Mouse (Mus musculus): ENCODE results near the gene Nup88.

The Nup88 gene

GRCm38 (mm10) chr11:70969821-70970559, at the start of gene Nup88, which contains the start of gene Rpain:
Gene Nup88 (minus strand): TSS chr11:70969973.
Gene Rpain (plus strand): TSS chr11:70970213.
- DNase-seq, result peak; percentile 91

GRCm38 (mm10) chr11:71018416-71019200, 48.8 kb upstream of the Nup88 start:
- DNase-seq, result no peak

- DNase-seq, result no peak
Observed at GRCm38 (mm10) chr11:71017051-71017450, 47.3 kb upstream of the Nup88 start.

DNA sequence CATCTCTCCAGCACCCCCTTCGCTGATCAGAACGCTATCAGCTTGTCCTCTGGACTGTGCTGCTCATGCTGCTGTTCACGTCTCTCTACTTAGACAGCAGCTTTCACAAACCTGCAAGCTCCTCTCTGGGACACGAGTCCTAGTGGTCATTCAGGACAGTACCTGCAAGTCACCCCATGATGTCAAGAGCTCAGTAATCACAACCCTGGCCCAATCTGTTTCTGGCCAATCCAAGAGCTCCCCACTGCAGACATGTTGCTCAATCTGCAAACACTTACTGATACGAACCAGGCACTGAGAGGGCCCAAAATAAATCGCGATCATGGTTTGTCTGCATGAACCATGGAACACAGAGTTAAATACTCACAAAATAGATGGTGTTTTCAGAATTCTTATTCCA, 43.0 kb upstream of the Nup88 start:
- DNase-seq, result peak; percentile 7

DNA sequence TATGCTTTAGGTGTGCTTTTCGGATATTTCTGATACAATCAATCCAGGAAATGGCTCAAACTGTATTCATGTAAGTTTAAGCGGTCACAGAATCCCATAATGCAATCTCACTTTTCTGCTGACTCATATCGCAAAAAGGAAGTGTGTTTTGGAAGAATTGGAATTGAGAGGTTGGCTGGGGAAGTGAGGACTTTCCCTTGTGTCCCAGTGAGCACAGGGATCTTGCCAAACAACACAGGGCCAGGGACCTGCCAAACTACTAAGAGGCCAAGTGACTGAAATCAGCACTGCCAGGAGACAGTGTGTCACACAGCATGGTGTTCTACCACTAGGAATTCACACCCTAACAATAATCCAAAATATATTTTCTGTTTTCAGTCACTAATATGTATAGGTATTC, 38.5 kb upstream of the Nup88 start:
- no peak for DNase-seq

DNA sequence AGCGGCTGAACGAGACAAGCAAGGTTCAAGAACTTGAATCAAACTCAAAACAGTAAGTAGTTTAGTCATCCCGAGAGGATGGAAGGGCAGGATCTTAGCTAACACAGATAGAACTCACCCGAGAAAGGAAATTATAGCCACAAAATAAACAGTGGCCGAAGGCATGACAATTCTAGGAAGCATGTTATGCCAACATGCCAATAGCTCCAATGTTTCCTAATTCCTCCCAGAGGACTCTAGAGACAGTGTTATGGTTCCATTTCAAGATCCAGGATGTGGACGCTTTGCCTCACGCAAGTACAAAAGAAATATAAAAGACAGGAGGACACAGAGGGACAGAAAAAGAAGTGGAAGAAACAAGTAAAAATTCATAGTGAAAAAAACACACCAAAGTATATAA, 38.1 kb upstream of the Nup88 start:
- DNase-seq, result peak; percentile 9

- DNase-seq, result no peak
Observed at GRCm38 (mm10) chr11:71007026-71007425, 37.3 kb upstream of the Nup88 start.

DNA sequence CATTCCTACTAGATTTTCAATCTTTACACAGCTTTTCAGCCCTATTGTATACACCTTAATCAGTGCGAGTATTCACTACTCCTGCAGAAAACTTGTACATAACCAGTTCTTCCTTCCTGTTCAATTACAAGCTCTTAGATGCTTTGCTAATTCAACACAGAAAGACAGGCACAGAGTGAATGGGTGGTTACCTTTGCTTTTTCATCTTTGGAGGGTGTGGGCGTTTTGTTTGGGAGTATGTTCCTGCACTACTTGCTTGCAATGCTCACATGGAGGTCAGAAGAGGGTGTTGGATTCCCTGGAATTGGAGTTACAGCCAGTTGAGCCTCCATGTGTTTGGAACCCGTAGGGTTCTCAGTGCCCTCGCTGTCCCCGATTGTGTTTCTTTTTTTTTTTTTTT, 35.3 kb upstream of the Nup88 start:
- DNase-seq, result no peak

GRCm38 (mm10) chr11:71004316-71004773, 34.6 kb upstream of the Nup88 start, which contains the start of gene Dhx33:
Gene Dhx33 (minus strand): TSS chr11:71004437.
- DNase-seq, result peak; percentile 96

DNA sequence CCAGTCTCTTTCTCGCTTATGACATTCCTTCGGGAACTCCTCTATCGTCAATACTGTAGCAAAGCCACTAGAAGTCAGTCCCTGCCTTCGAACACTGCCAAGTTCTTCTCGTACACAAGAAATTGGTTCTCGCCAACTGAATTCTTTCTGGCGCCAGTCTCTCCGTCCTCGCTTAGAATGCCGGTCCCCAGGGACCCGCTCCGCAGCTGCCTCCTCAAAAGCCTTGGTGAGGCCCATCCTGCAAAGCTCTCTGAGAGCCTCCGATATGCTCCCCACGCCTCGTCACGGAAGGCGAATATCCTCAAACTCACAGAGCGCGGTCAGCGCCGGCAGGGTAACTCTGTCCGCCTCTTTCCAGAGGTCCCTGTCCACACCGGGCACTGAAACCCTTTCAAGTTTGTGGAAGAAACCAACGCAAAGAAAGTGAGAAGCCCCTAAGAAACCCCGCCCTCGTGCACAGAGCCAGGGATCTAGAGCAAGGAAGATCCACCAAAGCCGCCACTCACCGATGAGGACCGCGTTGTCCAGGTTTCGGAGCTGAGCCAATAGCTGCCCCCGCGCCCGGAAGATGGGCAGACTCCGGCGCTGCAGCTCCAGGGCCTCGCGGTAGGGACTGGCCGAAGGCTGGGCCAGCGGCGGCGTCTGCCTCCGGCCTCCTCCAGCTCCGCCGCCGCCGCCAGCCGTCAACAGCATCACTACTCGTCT, 34.0 kb upstream of the Nup88 start:
- DNase-seq, result no peak

DNA sequence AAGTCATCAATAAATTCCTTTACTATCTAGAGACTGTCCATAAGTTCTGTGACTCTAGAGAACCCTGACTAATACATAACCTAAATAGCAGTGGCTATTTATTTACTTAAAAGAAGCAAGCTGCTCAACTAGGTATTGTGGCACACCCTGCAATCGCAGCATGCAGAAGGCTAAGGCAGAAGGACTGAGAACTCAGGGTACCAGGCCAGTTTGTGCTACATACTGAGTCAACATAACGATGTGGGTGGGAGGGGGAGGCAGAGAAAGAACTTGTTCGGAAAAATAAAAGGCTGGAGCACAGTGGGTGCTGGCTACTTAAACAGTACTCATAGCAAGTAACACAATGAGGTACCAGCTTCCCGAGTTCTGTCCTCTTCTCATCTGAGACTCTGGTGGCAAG, 31.4 kb upstream of the Nup88 start:
- DNase-seq, result no peak

- DNase-seq, result peak; percentile 97
Observed at GRCm38 (mm10) chr11:70982557-70983228, 12.9 kb upstream of the Nup88 start, which contains the start of gene C1qbp. Gene C1qbp (minus strand): TSS chr11:70983026.

- DNase-seq, result no peak
Observed at GRCm38 (mm10) chr11:70982030-70982429, 12.3 kb upstream of the Nup88 start.

GRCm38 (mm10) chr11:70980751-70981510, 11.2 kb upstream of the Nup88 start:
- no peak for DNase-seq

GRCm38 (mm10) chr11:70980232-70980631, 10.5 kb upstream of the Nup88 start:
- no peak for DNase-seq

GRCm38 (mm10) chr11:70977293-70977692, 7.5 kb upstream of the Nup88 start:
- no peak for DNase-seq

DNA sequence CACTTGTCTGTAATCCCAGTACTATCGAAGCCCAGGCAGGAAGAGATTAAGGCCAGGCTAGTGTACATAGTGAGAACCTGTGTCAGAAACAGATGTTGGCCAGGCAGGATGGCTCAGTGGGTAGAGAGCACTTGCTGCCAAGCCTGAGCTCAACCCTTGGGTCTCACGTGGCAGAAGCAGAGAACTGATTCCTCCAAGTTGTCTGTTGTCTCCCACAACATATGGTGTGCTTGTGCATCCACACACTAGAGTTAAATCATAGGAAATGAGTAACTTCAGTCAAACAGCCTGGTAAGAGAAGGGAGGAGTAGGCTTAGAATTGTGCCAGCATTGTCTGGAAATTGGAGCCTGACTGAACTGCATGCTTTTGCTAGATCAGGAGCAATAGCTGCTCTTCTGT, 5.4 kb upstream of the Nup88 start:
- no peak for DNase-seq

GRCm38 (mm10) chr11:70973947-70974346, 4.2 kb upstream of the Nup88 start:
- DNase-seq, result no peak

DNA sequence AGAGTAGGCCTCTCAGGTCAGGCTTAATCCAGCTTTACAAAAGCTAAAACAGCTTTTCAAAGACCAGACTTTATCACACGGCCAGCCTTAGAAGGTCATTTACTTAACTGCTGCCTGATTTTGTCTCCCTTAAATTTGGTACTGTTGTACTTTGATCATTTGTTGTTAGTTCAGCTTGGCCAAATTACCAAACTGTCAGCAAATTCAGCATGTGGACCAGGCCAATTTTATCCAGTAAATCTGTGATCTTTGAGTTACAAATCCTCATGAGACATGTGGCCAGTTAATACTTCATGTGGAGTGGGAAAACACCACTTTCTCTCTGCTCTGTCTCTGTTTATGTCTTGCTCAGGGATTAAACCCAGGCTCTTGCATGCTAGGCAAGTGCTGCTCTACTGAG, 2.8 kb upstream of the Nup88 start:
- DNase-seq, result no peak

DNA sequence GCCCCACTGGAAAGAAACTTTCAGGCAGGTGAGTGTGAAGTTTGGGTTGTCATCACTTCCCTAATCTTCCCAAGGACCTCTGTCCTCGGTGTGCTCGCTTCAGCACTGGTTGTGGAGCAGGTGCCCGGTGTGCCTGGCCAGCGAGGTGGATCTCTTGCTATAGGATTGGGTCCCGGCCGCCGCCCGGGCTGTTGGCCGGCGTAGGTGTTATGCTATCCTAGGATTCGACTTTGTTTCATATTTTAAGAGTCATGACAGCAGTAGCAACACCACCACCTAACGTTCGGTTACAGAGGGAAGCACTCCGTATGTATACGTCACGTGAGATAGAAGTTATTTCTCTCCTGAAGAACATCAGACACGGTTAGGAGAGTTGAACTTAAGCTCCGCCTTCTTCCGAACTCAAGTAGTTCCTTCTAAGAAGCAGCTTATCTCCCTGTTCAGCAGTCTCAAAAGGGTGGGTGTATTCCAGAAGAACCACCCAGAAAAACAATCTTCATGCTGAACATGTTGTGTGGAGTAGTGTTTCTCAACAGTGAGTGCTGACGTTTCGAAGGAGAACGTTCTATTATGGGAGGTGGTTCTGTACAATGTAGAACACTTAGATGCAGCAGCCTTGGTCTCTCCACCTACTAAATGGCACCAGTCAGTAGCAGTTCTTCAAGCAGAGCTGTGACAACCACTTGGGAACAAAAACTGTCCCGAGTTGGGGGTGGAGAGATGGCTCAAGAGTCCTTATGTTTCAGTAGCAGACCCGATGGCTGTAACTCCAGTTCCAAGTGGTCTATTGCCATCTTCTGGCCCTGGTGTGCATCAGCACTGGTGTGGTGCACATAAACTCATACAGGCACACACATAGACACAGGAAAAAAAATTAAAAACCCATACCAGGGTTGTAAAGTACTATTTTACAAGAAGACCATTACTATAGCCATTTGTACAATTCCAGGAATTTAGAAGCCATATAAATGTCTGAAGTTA, 1.1 kb upstream of the Nup88 start:
- peak; percentile 2 for DNase-seq

All from lung, postnatal 14 days (tissue).